Mouse (Mus musculus) layer of hippocampus, adult 9-10 months (tissue): ENCODE measurements around the gene Prr12.
A peak's percentile ranks its signal among the peaks of the same experiment; 100 is the strongest.
"Not testable (repeated sequence)": the region's sequence is repeated elsewhere in the genome, so short reads cannot be mapped to it uniquely, and the experiment has no call there.

Source experiments
- DNase-seq: peaks from one replicate; pipeline ENCODE4 v3.0.0; 2022; ENCODE audit warnings: low spot score

Prr12 gene

DNA sequence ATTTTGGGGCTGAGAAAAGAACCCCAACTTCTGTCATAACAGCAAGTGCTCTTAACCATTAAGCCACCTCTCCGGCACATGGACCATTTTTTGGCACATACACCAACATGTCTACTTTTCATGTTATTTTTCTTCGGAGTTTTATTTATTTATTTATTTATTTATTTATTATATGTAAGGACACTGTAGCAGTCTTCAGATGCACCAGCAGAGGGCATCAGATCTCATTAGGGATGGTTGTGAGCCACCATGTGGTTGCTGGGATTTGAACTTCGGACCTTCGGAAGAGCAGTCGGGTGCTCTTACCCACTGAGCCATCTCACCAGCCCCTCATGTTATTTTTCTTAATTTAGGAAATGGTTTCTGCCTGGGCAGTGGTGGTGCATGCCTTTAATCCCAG, 29.0 kb downstream of the Prr12 start:
- DNase-seq, result not testable (repeated sequence)

- DNase-seq, result no peak
These were observed 32.5 kb downstream of the Prr12 start for GRCm38 (mm10) chr7:45020225-45020624.

GRCm38 (mm10) chr7:45019031-45019571, 33.6 kb downstream of the Prr12 start:
- no peak for DNase-seq

DNA sequence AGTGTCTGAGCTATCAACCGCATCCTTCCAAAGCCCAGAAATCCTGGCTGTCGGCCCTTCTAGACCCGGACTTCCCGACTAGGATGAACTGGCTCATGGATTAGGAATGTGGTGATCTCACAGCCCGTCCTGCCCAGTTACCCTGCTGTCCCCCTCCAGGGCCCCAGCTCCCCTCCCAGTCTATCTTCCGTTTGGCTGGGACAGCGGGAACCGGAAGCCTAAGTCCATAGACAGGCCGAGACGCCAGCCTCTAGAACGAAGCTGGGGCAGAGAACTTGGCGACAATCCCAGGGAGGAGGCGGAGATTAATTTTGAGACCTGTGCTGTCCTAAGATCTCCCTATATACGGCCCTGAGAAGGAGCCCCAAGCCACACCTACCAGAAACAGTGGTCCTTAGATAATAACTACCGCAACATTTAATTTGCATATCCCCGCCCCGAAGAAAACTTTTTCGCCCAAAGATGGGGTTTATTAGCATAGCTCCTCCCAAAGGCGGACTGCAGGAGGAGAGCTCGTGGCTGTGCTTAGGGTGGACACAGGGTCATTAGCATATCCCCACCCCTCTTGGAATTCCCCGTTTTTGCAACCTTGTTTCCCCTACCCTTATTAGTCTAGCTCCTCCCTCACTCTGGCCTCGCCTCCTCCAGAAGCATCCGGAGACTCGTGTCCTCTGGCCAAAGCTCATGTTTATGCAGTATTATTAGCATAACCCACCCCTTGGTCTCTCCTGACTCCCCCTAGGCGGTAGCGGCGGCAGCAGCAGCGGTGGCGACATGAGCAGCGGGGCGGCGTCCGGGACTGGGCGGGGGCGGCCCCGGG, 35.2 kb downstream of the Prr12 start, which contains the start of gene Rras:
Rras (plus strand) TSS at position 720 of the 820 bp plus-strand sequence.
- peak; percentile 88 for DNase-seq

GRCm38 (mm10) chr7:45016761-45017160, 35.9 kb downstream of the Prr12 start:
- no peak for DNase-seq

DNA sequence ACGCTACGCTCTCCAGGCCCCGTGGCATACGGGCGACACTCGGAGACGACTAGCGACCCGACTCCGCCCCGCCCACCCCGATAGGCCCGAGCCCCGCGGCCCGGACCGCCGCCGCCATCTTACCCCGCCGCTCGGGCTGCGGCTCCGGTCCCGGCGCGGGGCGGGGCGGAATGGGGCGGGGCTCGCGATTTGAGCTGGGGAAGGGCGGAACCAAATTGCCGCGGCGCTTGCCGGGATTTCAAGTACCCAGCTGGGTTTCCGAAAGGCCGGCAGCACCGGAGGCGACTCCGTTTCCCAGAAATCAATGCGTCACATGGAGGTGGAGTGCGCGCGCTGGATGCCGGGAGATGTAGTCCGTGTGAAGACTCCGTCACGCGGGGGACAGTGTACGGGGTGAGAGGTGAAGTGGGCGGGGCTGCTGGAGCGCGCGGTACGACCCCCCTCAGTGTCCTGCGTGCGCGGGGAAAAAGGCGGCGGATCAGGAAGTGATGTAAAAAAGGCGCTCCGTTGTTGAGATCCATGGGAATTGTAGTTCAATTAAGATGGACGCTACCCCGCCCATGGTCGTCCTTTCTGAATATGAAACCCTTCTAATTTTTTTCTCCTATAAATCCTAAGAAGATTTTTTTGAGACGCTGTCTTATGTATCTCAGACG, 36.6 kb downstream of the Prr12 start, which contains the start of gene Scaf1:
Scaf1 (minus strand) TSS at position 407 of the 656 bp plus-strand sequence.
- peak; percentile 98 for DNase-seq

- no peak for DNase-seq
These were observed 37.2 kb downstream of the Prr12 start for GRCm38 (mm10) chr7:45015344-45015956.

- no peak for DNase-seq
These were observed 38.6 kb downstream of the Prr12 start for GRCm38 (mm10) chr7:45014096-45014451.

- DNase-seq, result no peak
These were observed 39.1 kb downstream of the Prr12 start for GRCm38 (mm10) chr7:45013366-45014095.

DNA sequence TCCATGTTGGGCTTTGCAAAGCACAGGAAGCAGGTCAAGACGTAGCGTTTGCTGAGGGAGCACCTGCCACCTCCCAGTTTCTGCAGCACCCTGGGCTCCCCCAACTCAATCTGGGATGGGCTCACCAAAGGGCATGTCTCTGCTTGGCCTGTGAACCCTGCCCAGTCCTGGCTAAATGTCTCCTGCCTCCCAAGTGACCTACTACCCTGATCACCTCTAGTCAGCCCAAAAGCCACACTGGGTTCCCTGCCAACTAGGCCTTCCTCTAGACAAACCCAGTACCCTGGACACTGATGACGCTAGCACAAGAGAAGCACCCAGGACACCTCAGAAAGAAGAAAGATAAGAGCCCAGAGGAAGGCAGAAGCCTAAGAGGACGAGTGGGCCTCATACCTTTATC, 39.9 kb downstream of the Prr12 start:
- no peak for DNase-seq

GRCm38 (mm10) chr7:45012011-45012410, 40.7 kb downstream of the Prr12 start:
- no peak for DNase-seq

DNA sequence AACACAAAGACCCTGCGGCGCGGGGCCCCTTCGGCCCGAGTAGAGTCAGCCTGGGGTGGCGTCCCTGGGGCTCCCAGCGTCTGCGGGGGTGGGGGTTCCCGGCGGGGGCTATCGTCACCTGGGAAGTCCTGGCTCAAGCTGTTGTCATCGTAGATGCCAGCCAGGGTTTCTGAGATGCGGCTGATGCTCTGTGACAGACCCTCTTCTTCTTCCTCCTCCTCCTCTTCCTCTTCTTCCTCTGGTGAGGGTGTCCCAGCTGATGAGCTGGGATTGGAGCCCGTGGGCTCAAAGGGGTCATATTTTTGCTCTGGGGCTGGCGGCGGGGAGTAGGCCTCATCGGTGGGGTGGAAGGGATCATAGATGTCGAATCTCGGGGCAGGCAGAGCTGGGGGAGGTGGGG, 44.3 kb downstream of the Prr12 start:
- DNase-seq, result no peak

DNA sequence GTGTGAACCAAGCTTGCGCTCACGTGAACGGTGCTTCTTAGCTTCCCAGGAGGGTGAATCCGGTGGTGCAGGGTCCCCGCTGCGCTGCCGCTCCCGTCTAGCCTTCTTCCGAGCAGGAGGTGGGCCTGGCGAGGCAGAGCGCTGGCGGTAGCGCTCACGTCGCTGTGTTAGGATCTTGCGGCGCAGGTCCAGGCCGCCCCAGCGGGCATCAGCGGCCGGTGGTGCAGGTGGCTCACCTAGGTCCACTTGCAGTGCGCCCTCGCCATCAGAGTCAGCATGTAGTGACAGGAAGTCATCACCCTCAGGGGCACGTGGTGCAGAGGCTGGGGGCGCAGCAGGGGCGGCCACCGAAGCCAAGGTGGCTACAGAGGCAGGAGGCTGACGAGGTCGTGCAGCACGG, 44.8 kb downstream of the Prr12 start:
- no peak for DNase-seq

- DNase-seq, result no peak
These were observed 45.5 kb downstream of the Prr12 start for GRCm38 (mm10) chr7:45007141-45007540.

DNA sequence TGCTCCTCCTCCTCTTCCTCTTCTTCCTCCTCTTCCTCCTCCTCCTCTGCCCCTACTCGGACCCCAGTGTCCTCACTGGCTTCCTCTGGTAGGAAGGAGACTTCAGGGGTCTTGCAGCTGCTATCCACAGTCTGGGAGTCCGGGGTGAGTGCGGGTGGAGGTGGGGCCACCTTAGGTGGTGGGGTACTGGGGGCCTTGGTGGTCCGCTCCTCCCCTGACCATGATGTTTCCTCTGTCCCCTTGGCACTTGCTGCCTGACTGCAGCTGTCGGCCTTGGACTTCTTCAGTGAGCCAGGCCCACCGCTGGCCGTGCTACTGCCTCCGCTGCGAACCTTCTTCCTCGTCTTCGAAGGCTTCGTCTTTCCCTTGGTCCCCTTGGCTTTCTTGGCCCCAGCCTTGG, 46.2 kb downstream of the Prr12 start:
- DNase-seq, result no peak

GRCm38 (mm10) chr7:45005321-45005992, 47.2 kb downstream of the Prr12 start:
- DNase-seq, result no peak

GRCm38 (mm10) chr7:45004546-45004945, 48.1 kb downstream of the Prr12 start:
- DNase-seq, result no peak

DNA sequence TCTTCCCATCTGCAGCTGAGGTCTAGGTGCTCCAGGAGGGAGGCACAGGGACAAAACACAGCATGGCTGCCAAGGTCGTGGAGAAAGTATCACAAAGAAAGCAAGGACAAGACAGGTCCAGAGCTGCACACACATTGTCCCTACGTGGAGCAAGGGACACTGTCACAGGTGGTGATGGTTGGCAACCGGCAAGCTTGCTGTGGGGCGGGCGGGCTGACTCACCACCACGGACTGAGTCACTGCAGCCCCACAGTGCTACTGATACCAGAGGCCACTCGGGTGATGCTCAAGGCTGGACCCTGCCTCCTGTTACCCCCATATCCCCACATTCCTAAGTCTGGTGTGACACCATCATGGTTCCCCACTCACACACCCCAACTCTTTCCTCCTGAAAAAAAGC, 50.2 kb downstream of the Prr12 start:
- DNase-seq, result no peak

DNA sequence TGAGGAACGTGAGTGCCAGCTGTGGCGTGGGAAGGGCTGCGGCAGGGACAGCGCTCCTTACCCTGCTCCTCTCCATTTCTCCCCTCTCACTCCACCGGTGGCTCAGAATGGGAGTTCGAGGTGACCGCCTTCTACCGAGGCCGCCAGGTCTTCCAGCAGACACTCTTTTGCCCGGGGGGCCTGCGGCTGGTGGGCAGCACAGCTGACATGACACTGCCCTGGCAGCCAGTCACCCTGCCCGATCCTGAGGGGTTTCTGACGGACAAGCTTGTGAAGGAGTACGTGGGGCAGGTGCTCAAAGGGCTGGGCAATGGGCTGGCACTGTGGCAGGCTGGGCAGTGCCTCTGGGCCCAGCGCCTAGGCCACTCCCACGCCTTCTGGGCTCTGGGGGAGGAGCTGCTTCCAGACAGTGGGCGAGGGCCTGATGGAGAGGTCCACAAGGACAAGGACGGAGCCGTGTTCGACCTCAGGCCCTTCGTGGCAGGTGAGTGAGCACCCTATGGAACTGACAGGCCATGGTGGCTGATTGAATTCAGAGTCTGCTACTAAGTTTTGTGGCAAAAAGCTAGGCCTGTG, 52.1 kb downstream of the Prr12 start:
- no peak for DNase-seq

DNA sequence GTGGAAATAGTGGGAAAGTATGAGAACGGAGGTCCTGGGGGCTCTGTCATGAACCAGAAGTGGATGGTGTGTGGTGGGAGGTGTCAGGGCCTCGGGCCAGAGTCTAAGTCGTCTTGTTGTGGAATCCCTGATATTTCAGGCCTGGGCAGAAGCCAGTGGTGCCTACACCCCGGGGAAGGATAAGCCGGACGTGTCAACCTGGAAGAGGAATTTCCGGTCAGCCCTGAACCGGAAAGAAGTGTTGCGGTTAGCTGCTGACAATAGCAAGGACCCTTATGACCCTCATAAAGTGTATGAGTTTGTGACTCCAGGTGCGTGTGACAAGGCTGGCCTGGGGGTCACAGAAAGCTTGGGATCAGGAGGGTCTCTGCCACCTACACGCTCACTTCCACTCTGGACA, 52.9 kb downstream of the Prr12 start:
- DNase-seq, result no peak

- no peak for DNase-seq
These were observed 54.2 kb downstream of the Prr12 start, which contains the start of gene Bcl2l12 for GRCm38 (mm10) chr7:44998501-44998955. TSS of gene Bcl2l12 (minus strand) at chr7:44998712.
